ENCODE assay signal across 14 mouse cellular contexts in the genomic region with DNA sequence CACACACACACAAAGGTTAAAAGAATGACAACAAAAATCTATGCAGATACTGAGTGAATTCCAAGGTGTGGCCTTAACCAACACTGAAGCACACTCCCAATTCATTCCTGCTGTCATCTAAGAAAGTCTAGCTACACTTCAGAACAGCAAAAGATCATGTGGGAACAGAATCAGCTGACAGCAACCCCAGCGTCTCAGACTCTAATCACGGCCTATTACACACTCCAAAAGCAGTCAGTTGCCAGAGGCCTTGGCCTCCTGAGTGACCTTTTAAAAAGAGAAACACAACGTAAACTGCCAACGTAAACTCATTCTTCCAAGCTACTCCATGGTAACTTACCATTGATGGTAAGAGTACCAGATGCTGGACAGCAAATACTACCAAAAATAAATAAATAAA. TPM values are rescaled to one million over a fixed set of nuclear protein-coding genes. Genes with fewer than 3 reads are reported as not detected.
DNase-seq lines count a peak whose midpoint lies in the region.
"Had no signal": no experiment of that assay in that cellular context is flagged by ENCODE, and none has a peak within 500 bp of the region (broad histone marks: within the 10 kb centered on the region; RNA-seq: fewer than 3 reads in every experiment).

No protein-coding gene starts in this region.

- peak; percentile 64 for DNase-seq in adrenal gland, adult 2 months
- DNase-seq in adrenal gland, postnatal 4 days (ENCODE audit: low spot score in 2 of 2): no peak
- peak; percentile 14 for DNase-seq in heart, postnatal 4 days
- DNase-seq in heart, postnatal 36 days: no peak
- peak; percentile 47 for DNase-seq in adrenal gland, postnatal 14 days
- peak; percentile 18 for DNase-seq in retina, postnatal 1 day
- DNase-seq in layer of hippocampus, adult 8-10 months (ENCODE audit: low spot score in 2 of 2): no peak
- no peak for DNase-seq in cerebellum, postnatal 25 days
- DNase-seq: cerebellum, adult 18-20 months; cerebellum, postnatal 36 days; gastrocnemius, postnatal 10 days; kidney, postnatal 25 days; lung, embryonic 14.5 days; thymus, postnatal 25 days had no signal

- intact Hi-C loops in heart, postnatal 36 days (cut with DNase I): no loop called here

RNA-seq across cellular contexts. Expression of a gene that starts 15.3 kb away (rescaled TPM):
- total RNA-seq in adrenal gland, adult 2 months (2021): 10 to 100 TPM; 22.4 to 29.3 TPM
- 34.6 and 36.2 TPM in 2 replicates for polyA plus RNA-seq in adrenal gland, adult 2 months (2012; rRNA removed)
- total RNA-seq in adrenal gland, postnatal 4 days (2021): 10 to 100 TPM; 45.0 to 45.6 TPM
- total RNA-seq in heart, postnatal 4 days (2021): 10 to 100 TPM; 16.2 to 17.5 TPM
- total RNA-seq in heart, postnatal 36 days (2021): 10 to 100 TPM; 20.3 to 27.1 TPM
- 26.2 and 28.2 TPM in 2 replicates for total RNA-seq in adrenal gland, postnatal 14 days (2021)
- 10 to 100 TPM; 35.0 to 49.9 (median 41.5) TPM for total RNA-seq in layer of hippocampus, adult 8-10 months (2022)

RNA-seq across cellular contexts. Expression of a gene that starts 58.1 kb away (rescaled TPM):
- 10 to 100 TPM; 51.9 to 70.1 TPM for total RNA-seq in adrenal gland, adult 2 months (2021)
- polyA plus RNA-seq in adrenal gland, adult 2 months (2012; rRNA removed): 9.3 and 17.5 TPM in 2 replicates
- 10 to 100 TPM; 60.9 to 62.4 TPM for total RNA-seq in adrenal gland, postnatal 4 days (2021)
- 10 to 100 TPM; 48.5 to 52.6 TPM for total RNA-seq in heart, postnatal 4 days (2021)
- total RNA-seq in heart, postnatal 36 days (2021): 10 to 100 TPM; 38.0 to 40.6 TPM
- 52.3 and 58.3 TPM in 2 replicates for total RNA-seq in adrenal gland, postnatal 14 days (2021)
- 10 to 100 TPM; 42.9 to 57.7 (median 49.4) TPM for total RNA-seq in layer of hippocampus, adult 8-10 months (2022)

Comparison
In these comparisons a context has a peak if more than half of its experiments do, and no peak if none do; other contexts are left out.
1. DNase-seq: peak in adrenal gland, adult 2 months (single experiment), heart, postnatal 4 days (single experiment), adrenal gland, postnatal 14 days (single experiment) and retina, postnatal 1 day (single experiment); none in adrenal gland, postnatal 4 days (0 of 2), heart, postnatal 36 days (0 of 2), layer of hippocampus, adult 8-10 months (0 of 2) and cerebellum, postnatal 25 days (0 of 2).